Mouse (Mus musculus): Measurements from ENCODE around the gene Vmn1r148. TPM values are rescaled to one million over a fixed set of nuclear protein-coding genes. Genes with fewer than 3 reads are reported as not detected.
"Not testable (repeated sequence)": the region's sequence is repeated elsewhere in the genome, so short reads cannot be mapped to it uniquely, and the experiment has no call there.

Vmn1r148 gene
- total RNA-seq (2014; fragmentation: Nextera tagmentation) (not detected in 2 replicates), total RNA-seq (2017) (not detected in 2 replicates), polyA plus RNA-seq (2012) (not detected in 2 replicates)

GRCm38 (mm10) chr7:22413283-22413682, at the start of gene Vmn1r148:
Gene Vmn1r148 (plus strand): TSS chr7:22413583.
- H3K9me3 ChIP-seq (replicated peaks); H3K4me3 ChIP-seq (ENCODE audit: low read depth, low read length); H3K4me1 ChIP-seq (ENCODE audit: insufficient read depth, low read depth, low read length); DNase-seq (ENCODE audit: low spot score); H3K36me3 ChIP-seq (replicated peaks); ATAC-seq (ENCODE audit: extremely low read depth, insufficient number of reproducible peaks, low FRiP score, poor library complexity, severe bottlenecking); H3K27me3 ChIP-seq (ENCODE audit: insufficient read depth, low read length): not testable (repeated sequence)

- H3K9me3 ChIP-seq (replicated peaks); H3K4me1 ChIP-seq (ENCODE audit: insufficient read depth, low read depth, low read length); H3K36me3 ChIP-seq (replicated peaks); H3K27me3 ChIP-seq (ENCODE audit: insufficient read depth, low read length); ATAC-seq (ENCODE audit: extremely low read depth, insufficient number of reproducible peaks, low FRiP score, poor library complexity, severe bottlenecking); DNase-seq (ENCODE audit: low spot score); H3K4me3 ChIP-seq (ENCODE audit: low read depth, low read length): not testable (repeated sequence)
These were observed 42.4 kb upstream of the Vmn1r148 start, which contains the start of gene Gm8660 for GRCm38 (mm10) chr7:22370939-22371338. Gene Gm8660 (minus strand): TSS chr7:22371039.

- not testable (repeated sequence) for H3K36me3 ChIP-seq (replicated peaks); H3K4me1 ChIP-seq (ENCODE audit: insufficient read depth, low read depth, low read length); ATAC-seq (ENCODE audit: extremely low read depth, insufficient number of reproducible peaks, low FRiP score, poor library complexity, severe bottlenecking); H3K9me3 ChIP-seq (replicated peaks); H3K4me3 ChIP-seq (ENCODE audit: low read depth, low read length); DNase-seq (ENCODE audit: low spot score); H3K27me3 ChIP-seq (ENCODE audit: insufficient read depth, low read length)
These were observed 24.7 kb downstream of the Vmn1r148 start, which contains the start of gene Vmn1r149 for GRCm38 (mm10) chr7:22438129-22438528. Gene Vmn1r149 (minus strand): TSS chr7:22438229.

GRCm38 (mm10) chr7:22463975-22464374, 50.6 kb downstream of the Vmn1r148 start, which contains the start of gene Gm10665:
Gene Gm10665 (minus strand): TSS chr7:22464075.
- H3K9me3 ChIP-seq (replicated peaks); H3K4me3 ChIP-seq (ENCODE audit: low read depth, low read length); DNase-seq (ENCODE audit: low spot score); H3K27me3 ChIP-seq (ENCODE audit: insufficient read depth, low read length); H3K4me1 ChIP-seq (ENCODE audit: insufficient read depth, low read depth, low read length); ATAC-seq (ENCODE audit: extremely low read depth, insufficient number of reproducible peaks, low FRiP score, poor library complexity, severe bottlenecking); H3K36me3 ChIP-seq (replicated peaks): not testable (repeated sequence)

Other genes with a start within 250 kb of the Vmn1r148 start
- gene Vmn1r142, start 249.5 kb upstream of the Vmn1r148 start, total RNA-seq (2014; fragmentation: Nextera tagmentation): not detected in 2 replicates
- not detected in 2 replicates for gene Vmn1r142, start 249.5 kb upstream of the Vmn1r148 start, total RNA-seq (2017)
- not detected in 2 replicates for gene Vmn1r142, start 249.5 kb upstream of the Vmn1r148 start, polyA plus RNA-seq (2012)
- gene Vmn1r143, start 224.2 kb upstream of the Vmn1r148 start, total RNA-seq (2014; fragmentation: Nextera tagmentation): not detected in 2 replicates
- gene Vmn1r143, start 224.2 kb upstream of the Vmn1r148 start, total RNA-seq (2017): 0.17 TPM in 1 of 2 replicates, not detected in the other
- not detected in 2 replicates for gene Vmn1r143, start 224.2 kb upstream of the Vmn1r148 start, polyA plus RNA-seq (2012)
- gene Gm8653, start 212.3 kb upstream of the Vmn1r148 start, total RNA-seq (2014; fragmentation: Nextera tagmentation): not detected in 2 replicates
- gene Gm8653, start 212.3 kb upstream of the Vmn1r148 start, total RNA-seq (2017): not detected in 2 replicates
- gene Gm8653, start 212.3 kb upstream of the Vmn1r148 start, polyA plus RNA-seq (2012): not detected in 2 replicates
- gene Gm8453, start 184.1 kb upstream of the Vmn1r148 start, total RNA-seq (2014; fragmentation: Nextera tagmentation): not detected in 2 replicates
- gene Gm8453, start 184.1 kb upstream of the Vmn1r148 start, total RNA-seq (2017): not detected in 2 replicates
- gene Gm8453, start 184.1 kb upstream of the Vmn1r148 start, polyA plus RNA-seq (2012): not detected in 2 replicates
- gene Gm4187, start 83.9 kb upstream of the Vmn1r148 start, total RNA-seq (2014; fragmentation: Nextera tagmentation): not detected in 2 replicates
- gene Gm4187, start 83.9 kb upstream of the Vmn1r148 start, total RNA-seq (2017): not detected in 2 replicates
- gene Gm4187, start 83.9 kb upstream of the Vmn1r148 start, polyA plus RNA-seq (2012): not detected in 2 replicates
- gene Gm8660, start 42.5 kb upstream of the Vmn1r148 start, total RNA-seq (2014; fragmentation: Nextera tagmentation): not detected in 2 replicates
- gene Gm8660, start 42.5 kb upstream of the Vmn1r148 start, total RNA-seq (2017): not detected in 2 replicates
- gene Gm8660, start 42.5 kb upstream of the Vmn1r148 start, polyA plus RNA-seq (2012): not detected in 2 replicates
- not detected in 2 replicates for gene Vmn1r149, start 24.6 kb downstream of the Vmn1r148 start, total RNA-seq (2014; fragmentation: Nextera tagmentation)
- not detected in 2 replicates for gene Vmn1r149, start 24.6 kb downstream of the Vmn1r148 start, total RNA-seq (2017)
- gene Vmn1r149, start 24.6 kb downstream of the Vmn1r148 start, polyA plus RNA-seq (2012): not detected in 2 replicates
- gene Gm10665, start 50.5 kb downstream of the Vmn1r148 start, total RNA-seq (2014; fragmentation: Nextera tagmentation): not detected in 2 replicates
- gene Gm10665, start 50.5 kb downstream of the Vmn1r148 start, total RNA-seq (2017): not detected in 2 replicates
- not detected in 2 replicates for gene Gm10665, start 50.5 kb downstream of the Vmn1r148 start, polyA plus RNA-seq (2012)
- not detected in 2 replicates for gene Vmn1r151, start 86.1 kb downstream of the Vmn1r148 start, total RNA-seq (2014; fragmentation: Nextera tagmentation)
- not detected in 2 replicates for gene Vmn1r151, start 86.1 kb downstream of the Vmn1r148 start, total RNA-seq (2017)
- gene Vmn1r151, start 86.1 kb downstream of the Vmn1r148 start, polyA plus RNA-seq (2012): not detected in 2 replicates
- not detected in 2 replicates for gene Vmn1r152, start 109.4 kb downstream of the Vmn1r148 start, total RNA-seq (2014; fragmentation: Nextera tagmentation)
- 0.16 TPM in 1 of 2 replicates, not detected in the other for gene Vmn1r152, start 109.4 kb downstream of the Vmn1r148 start, total RNA-seq (2017)
- not detected in 2 replicates for gene Vmn1r152, start 109.4 kb downstream of the Vmn1r148 start, polyA plus RNA-seq (2012)
- gene Gm8677, start 121.3 kb downstream of the Vmn1r148 start, total RNA-seq (2014; fragmentation: Nextera tagmentation): not detected in 2 replicates
- not detected in 2 replicates for gene Gm8677, start 121.3 kb downstream of the Vmn1r148 start, total RNA-seq (2017)
- gene Gm8677, start 121.3 kb downstream of the Vmn1r148 start, polyA plus RNA-seq (2012): not detected in 2 replicates
- gene Gm4201, start 151.8 kb downstream of the Vmn1r148 start, total RNA-seq (2014; fragmentation: Nextera tagmentation): not detected in 2 replicates
- gene Gm4201, start 151.8 kb downstream of the Vmn1r148 start, total RNA-seq (2017): not detected in 2 replicates
- not detected in 2 replicates for gene Gm4201, start 151.8 kb downstream of the Vmn1r148 start, polyA plus RNA-seq (2012)
- gene Gm4565, start 174.5 kb downstream of the Vmn1r148 start, total RNA-seq (2014; fragmentation: Nextera tagmentation): not detected in 2 replicates
- gene Gm4565, start 174.5 kb downstream of the Vmn1r148 start, total RNA-seq (2017): not detected in 2 replicates
- gene Gm4565, start 174.5 kb downstream of the Vmn1r148 start, polyA plus RNA-seq (2012): not detected in 2 replicates
- not detected in 2 replicates for gene Vmn1r155, start 244.4 kb downstream of the Vmn1r148 start, total RNA-seq (2014; fragmentation: Nextera tagmentation)
- not detected in 2 replicates for gene Vmn1r155, start 244.4 kb downstream of the Vmn1r148 start, total RNA-seq (2017)
- not detected in 2 replicates for gene Vmn1r155, start 244.4 kb downstream of the Vmn1r148 start, polyA plus RNA-seq (2012)